Mouse (Mus musculus): Measurements from ENCODE around the gene Wasf3.

- TF ChIP-seq CTCF (IDR thresholded peaks at IDR 0.05; ENCODE audit: borderline replicate concordance, insufficient read depth, low read depth, low read length) = no peak
- no peak for TF ChIP-seq POLR2A (IDR thresholded peaks at IDR 0.05; ENCODE audit: borderline replicate concordance, insufficient read depth, low read length)
Measured at GRCm38 (mm10) chr5:146380041-146380440, 4.7 kb upstream of the Wasf3 start.

Data from cerebellum, adult 2 months (tissue).